Mouse (Mus musculus) MEL-GATA-1-ER (cell line): Measurements from ENCODE around the gene Sp110.
"Not testable (repeated sequence)": the region's sequence is repeated elsewhere in the genome, so short reads cannot be mapped to it uniquely, and the experiment has no call there.

Source experiments
- DNase-seq: peaks from one replicate; pipeline ENCODE4 v3.0.0-alpha.2; 2012; ENCODE audit warnings: low read depth; ENCODE audit errors: extremely low read depth

Gene Sp110

GRCm38 (mm10) chr1:85546442-85546841 is 52.2 kb downstream of the Sp110 start:
- not testable (repeated sequence) for DNase-seq

- not testable (repeated sequence) for DNase-seq
Measured at GRCm38 (mm10) chr1:85543818-85544217, 54.8 kb downstream of the Sp110 start.

- not testable (repeated sequence) for DNase-seq
Measured at GRCm38 (mm10) chr1:85528451-85529110, 70.0 kb downstream of the Sp110 start.
